Mouse (Mus musculus) neural tube, embryonic 12.5 days (tissue): ENCODE data around the gene Mcmbp. TPM values are rescaled to one million over a fixed set of nuclear protein-coding genes. Genes with fewer than 3 reads are reported as not detected.
"Not testable (repeated sequence)": the region's sequence is repeated elsewhere in the genome, so short reads cannot be mapped to it uniquely, and the experiment has no call there.

Experiments used
- ATAC-seq: fragments of 200-750 bp; cut with Nextera tagmentation; 2 replicates; pipeline ENCODE4 v1.8.0; 2017; ENCODE audit warnings: low read depth, mild to moderate bottlenecking, moderate TSS enrichment, moderate library complexity; ENCODE audit not compliant: low FRiP score
- H3K27ac ChIP-seq: fragments of 300-500 bp; sonication (generic); 2 replicates; pipeline ENCODE4 v1.5.1; 2016
- H3K27me3 ChIP-seq: fragments of 300-500 bp; sonication (generic); replicated peaks from 2 replicates; pipeline ENCODE4 v1.6.1; 2016; ENCODE audit warnings: mild to moderate bottlenecking
- H3K36me3 ChIP-seq: fragments of 300-500 bp; sonication (generic); 2 replicates; pipeline ENCODE4 v1.6.1; 2016; ENCODE audit warnings: mild to moderate bottlenecking
- H3K4me1 ChIP-seq: fragments of 300-500 bp; sonication (generic); 2 replicates; pipeline ENCODE4 v1.6.1; 2016
- H3K4me2 ChIP-seq: fragments of 300-500 bp; sonication (generic); replicated peaks from 2 replicates; pipeline ENCODE4 v1.6.1; 2016; ENCODE audit warnings: mild to moderate bottlenecking
- H3K4me3 ChIP-seq: fragments of 300-500 bp; sonication (generic); 2 replicates; pipeline ENCODE4 v1.5.1; 2016
- H3K9ac ChIP-seq: fragments of 300-500 bp; sonication (generic); 2 replicates; pipeline ENCODE4 v1.6.1; 2016; ENCODE audit warnings: mild to moderate bottlenecking
- H3K9me3 ChIP-seq: fragments of 300-500 bp; sonication (generic); 2 replicates; pipeline ENCODE4 v1.6.1; 2016; ENCODE audit warnings: mild to moderate bottlenecking
- WGBS: fragments of 180-500 bp; shearing (Covaris S2); methylation state at CpG from one replicate; pipeline ENCODE4 v1.1.7; 2016; 5-methylcytosine and 5-hydroxymethylcytosine counted together
- polyA plus RNA-seq: library from polyadenylated mRNA; unstranded; fragments of >200 nt; fragmentation: Nextera tagmentation; extraction: Ambion mirVana; gene quantifications from 2 replicates; pipeline ENCODE4 v1.2.1, GENCODE M21; 2016

Mcmbp gene
- polyA plus RNA-seq, 1 experiment from 2014 or later, result 61.8 TPM

DNA sequence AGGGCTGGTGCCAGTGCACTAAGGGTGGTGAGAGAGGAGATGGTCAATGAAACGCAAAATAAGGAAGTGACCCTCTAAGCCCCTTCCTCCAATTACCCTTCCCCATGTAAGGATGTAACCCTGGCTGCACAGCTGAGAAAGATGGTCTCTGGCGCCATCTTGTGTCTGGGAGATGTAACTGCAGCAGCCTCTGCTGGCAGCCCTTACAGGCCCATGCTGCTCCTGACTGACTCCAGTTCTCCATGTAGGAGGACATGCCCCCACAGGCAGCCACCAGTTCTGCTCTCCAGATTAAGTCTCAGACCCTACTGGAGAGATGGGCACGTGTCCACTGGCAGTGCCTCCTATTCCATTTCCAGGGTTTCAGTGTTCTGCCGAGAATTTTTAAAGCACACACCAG is 34.6 kb downstream of the Mcmbp start:
- no peaks in the 10 kb centered on the region for H3K4me1 ChIP-seq
- H3K9ac ChIP-seq, result no peak overlapping the region
- no peaks in the 10 kb centered on the region for H3K9me3 ChIP-seq
- H3K27me3 ChIP-seq, result no peaks in the 10 kb centered on the region
- 38% methylated on average over 4 of the region's 4 CpGs for WGBS
- no peak overlapping the region for H3K4me3 ChIP-seq
- no peak for ATAC-seq
- H3K4me2 ChIP-seq, result no peak overlapping the region
- peaks cover 92% of the 10 kb centered on the region for H3K36me3 ChIP-seq
- no peak overlapping the region for H3K27ac ChIP-seq

- not testable (repeated sequence) for H3K4me3 ChIP-seq, ATAC-seq, H3K4me1 ChIP-seq, H3K4me2 ChIP-seq, H3K9ac ChIP-seq, H3K27ac ChIP-seq, H3K27me3 ChIP-seq, H3K9me3 ChIP-seq
- 95% methylated on average over 6 of the region's 6 CpGs for WGBS
- peaks cover 71% of the 10 kb centered on the region for H3K36me3 ChIP-seq
These were observed 40.3 kb downstream of the Mcmbp start for GRCm38 (mm10) chr7:128699959-128700358.

DNA sequence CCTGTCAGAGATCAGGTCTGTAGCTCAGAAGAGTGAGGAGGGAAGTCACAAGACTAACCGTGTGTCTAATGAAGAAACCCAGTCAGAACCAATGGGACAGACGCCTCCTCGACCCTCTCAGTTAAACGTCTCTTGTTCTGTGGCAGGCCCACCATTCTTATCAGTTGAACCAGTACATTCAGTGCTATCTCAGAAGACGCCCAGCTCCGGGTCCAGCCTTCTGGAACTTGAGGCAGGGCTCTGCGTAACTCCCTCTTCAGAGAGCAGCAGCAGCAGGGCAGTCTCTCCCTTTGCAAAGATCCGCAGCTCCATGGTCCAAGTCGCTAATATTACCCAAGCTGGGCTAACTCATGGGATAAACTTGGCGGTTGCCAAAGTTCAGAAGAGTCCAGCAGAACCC is 45.4 kb downstream of the Mcmbp start:
- peaks cover 44% of the 10 kb centered on the region for H3K36me3 ChIP-seq
- WGBS, result 91% methylated on average over 10 of the region's 10 CpGs
- H3K4me2 ChIP-seq, result no peak overlapping the region
- no peaks in the 10 kb centered on the region for H3K9me3 ChIP-seq
- no peak overlapping the region for H3K4me3 ChIP-seq
- no peak for ATAC-seq
- no peak overlapping the region for H3K27ac ChIP-seq
- H3K9ac ChIP-seq, result no peak overlapping the region
- no peaks in the 10 kb centered on the region for H3K27me3 ChIP-seq
- H3K4me1 ChIP-seq, result 0 out of 2 replicates have a peak, but pooled peaks cover 8% of the 10 kb centered on the region

- Histone ChIP-seq H3K4me1 (0 out of 2 replicates have a peak, but pooled peaks cover 8% of the 10 kb centered on the region), H3K9me3 (peaks cover 8% of the 10 kb centered on the region; the same call in 1 of the 2 replicates), H3K27me3 (no peaks in the 10 kb centered on the region), H3K36me3 (peaks cover 40% of the 10 kb centered on the region), H3K4me2 (no peak overlapping the region), H3K9ac (no peak overlapping the region), H3K4me3 (no peak overlapping the region), H3K27ac (no peak overlapping the region)
- ATAC-seq, result no peak
- WGBS, result 92% methylated on average over 7 of the region's 7 CpGs
These were observed 48.1 kb downstream of the Mcmbp start for GRCm38 (mm10) chr7:128692163-128692562.

- H3K4me1 ChIP-seq, result 0 out of 2 replicates have a peak, but pooled peaks cover 8% of the 10 kb centered on the region
- no peaks in the 10 kb centered on the region for H3K27me3 ChIP-seq
- WGBS, result 33% methylated on average over 7 of the region's 7 CpGs
- peak overlapping the region; percentile 56 for H3K4me2 ChIP-seq
- H3K9me3 ChIP-seq, result peaks cover 8% of the 10 kb centered on the region; the same call in 1 of the 2 replicates
- H3K4me3 ChIP-seq, result peak overlapping the region; percentile 44; the same call in 1 of the 2 replicates
- H3K36me3 ChIP-seq, result peaks cover 36% of the 10 kb centered on the region
- peak overlapping the region; percentile 1; the same call in 1 of the 2 replicates for H3K9ac ChIP-seq
- H3K27ac ChIP-seq, result no peak overlapping the region
- ATAC-seq, result peak; percentile 70; the same call in 1 of the 2 replicates
These were observed 49.5 kb downstream of the Mcmbp start for GRCm38 (mm10) chr7:128690796-128691195.

- no peaks in the 10 kb centered on the region for H3K27me3 ChIP-seq
- peak overlapping the region; percentile 56 for H3K4me2 ChIP-seq
- H3K9ac ChIP-seq, result 0 out of 2 replicates have a peak overlapping the region, but pooled peaks have one; percentile 41
- H3K27ac ChIP-seq, result no peak overlapping the region
- H3K4me3 ChIP-seq, result peak overlapping the region; percentile 44
- 0 out of 2 replicates have a peak, but pooled peaks cover 8% of the 10 kb centered on the region for H3K4me1 ChIP-seq
- peak; percentile 71 for ATAC-seq
- peaks cover 8% of the 10 kb centered on the region; the same call in 1 of the 2 replicates for H3K9me3 ChIP-seq
- peaks cover 39% of the 10 kb centered on the region for H3K36me3 ChIP-seq
- 16% methylated on average over 7 of the region's 7 CpGs for WGBS
These were observed 50.2 kb downstream of the Mcmbp start for GRCm38 (mm10) chr7:128690070-128690469.

DNA sequence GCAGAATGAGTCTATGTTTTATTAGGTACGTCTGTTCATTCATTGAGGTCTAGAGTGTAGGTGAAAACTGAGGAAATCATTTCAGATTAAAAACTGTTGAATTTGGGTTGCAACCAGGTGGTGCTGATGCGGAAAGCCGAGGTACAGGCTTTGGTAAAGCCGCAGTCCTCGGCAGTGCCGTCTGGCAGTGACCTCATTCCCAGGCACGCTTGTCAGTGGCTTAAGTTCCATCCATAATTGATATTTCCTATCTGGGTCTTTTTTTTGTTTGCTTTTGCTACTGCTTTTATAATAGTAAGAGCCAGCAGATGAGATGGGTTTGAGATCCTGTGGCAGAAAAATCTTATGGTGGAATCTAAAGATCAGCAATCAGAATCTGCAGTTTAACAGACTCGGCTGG is 50.9 kb downstream of the Mcmbp start:
- 60% methylated on average over 8 of the region's 8 CpGs for whole genome bisulfite sequencing
- Histone ChIP-seq H3K4me1 (0 out of 2 replicates have a peak, but pooled peaks cover 8% of the 10 kb centered on the region), H3K4me2 (peak overlapping the region; percentile 56), H3K27ac (no peak overlapping the region), H3K9ac (peak overlapping the region; percentile 41; the same call in 1 of the 2 replicates), H3K36me3 (peaks cover 35% of the 10 kb centered on the region), H3K9me3 (peaks cover 8% of the 10 kb centered on the region; the same call in 1 of the 2 replicates), H3K27me3 (no peaks in the 10 kb centered on the region), H3K4me3 (peak overlapping the region; percentile 44)
- no peak for ATAC-seq

- H3K4me1 ChIP-seq, result 0 out of 2 replicates have a peak, but pooled peaks cover 8% of the 10 kb centered on the region
- H3K9ac ChIP-seq, result peak overlapping the region; percentile 59
- 58% methylated on average over 56 of the region's 56 CpGs for WGBS
- peak overlapping the region; percentile 44 for H3K4me3 ChIP-seq
- peak overlapping the region; percentile 56 for H3K4me2 ChIP-seq
- H3K27ac ChIP-seq, result peak overlapping the region; percentile 64; the same call in 1 of the 2 replicates
- H3K9me3 ChIP-seq, result peaks cover 8% of the 10 kb centered on the region; the same call in 1 of the 2 replicates
- H3K36me3 ChIP-seq, result peaks cover 34% of the 10 kb centered on the region
- ATAC-seq, result peak; percentile 81
- no peaks in the 10 kb centered on the region for H3K27me3 ChIP-seq
These were observed 52.3 kb downstream of the Mcmbp start for GRCm38 (mm10) chr7:128687821-128688564.

GRCm38 (mm10) chr7:128678546-128678945 is 61.7 kb downstream of the Mcmbp start:
- H3K27me3 ChIP-seq, result no peaks in the 10 kb centered on the region
- 55% methylated on average over 3 of the region's 3 CpGs for WGBS
- H3K36me3 ChIP-seq, result peaks cover 8% of the 10 kb centered on the region; the same call in 1 of the 2 replicates
- ATAC-seq, result no peak
- no peak overlapping the region for H3K4me3 ChIP-seq
- no peak overlapping the region for H3K4me2 ChIP-seq
- no peak overlapping the region for H3K27ac ChIP-seq
- no peak overlapping the region for H3K9ac ChIP-seq
- H3K4me1 ChIP-seq, result peaks cover under 1% of the 10 kb centered on the region; the same call in 1 of the 2 replicates
- no peaks in the 10 kb centered on the region for H3K9me3 ChIP-seq

DNA sequence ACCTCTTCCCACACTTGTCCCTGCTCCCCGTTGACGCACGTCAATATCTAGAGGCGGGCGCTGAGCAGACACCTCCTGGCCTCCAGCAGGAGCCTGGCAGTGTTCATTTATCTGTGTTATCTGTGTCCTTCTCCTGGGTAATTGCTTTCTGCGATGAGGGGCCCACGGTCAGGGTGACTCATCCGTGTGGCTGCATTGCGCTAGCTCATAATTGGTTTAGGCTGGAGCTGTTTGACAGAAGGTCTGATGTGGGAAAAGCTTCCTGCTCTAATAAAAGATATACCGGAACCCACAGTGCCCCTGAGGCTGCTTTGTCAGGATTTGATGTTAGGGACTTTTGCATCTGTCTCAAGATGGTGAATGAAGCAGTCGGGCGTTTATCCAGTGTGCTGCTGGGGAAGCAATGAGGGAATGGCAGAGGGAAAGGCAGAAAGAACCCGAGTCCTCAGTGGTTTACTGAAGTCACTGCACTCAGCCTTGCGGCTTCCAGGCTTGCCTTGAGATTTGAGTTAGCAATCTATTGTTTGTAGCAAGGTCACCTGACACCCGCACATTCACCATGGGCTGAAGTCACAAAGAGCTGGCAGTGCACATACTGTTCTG is 67.8 kb downstream of the Mcmbp start:
- 10% methylated on average over 15 of the region's 15 CpGs for WGBS
- H3K4me3 ChIP-seq, result no peak overlapping the region
- peak; percentile 81 for ATAC-seq

DNA sequence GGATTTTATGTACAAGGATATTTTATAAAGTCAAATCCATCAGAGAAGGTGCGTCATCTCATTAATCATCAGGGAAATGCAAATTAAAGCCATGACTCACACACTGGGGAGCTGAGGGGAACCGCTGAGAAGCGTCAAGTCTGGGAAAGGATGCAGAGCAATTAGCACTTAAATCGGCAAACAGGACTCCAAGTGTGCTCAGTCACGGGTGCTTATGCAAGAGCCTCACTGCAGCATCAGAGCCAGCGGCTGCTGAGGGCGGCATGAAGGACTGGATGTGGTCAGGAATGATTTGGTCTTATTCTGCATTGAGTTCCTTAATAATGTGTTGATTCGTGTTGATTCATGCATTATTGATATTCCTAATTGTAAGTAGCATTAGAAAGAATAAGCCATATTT is 68.3 kb downstream of the Mcmbp start:
- no peaks in the 10 kb centered on the region for H3K27me3 ChIP-seq
- 0 out of 2 replicates have a peak, but pooled peaks cover 3% of the 10 kb centered on the region for H3K36me3 ChIP-seq
- H3K4me1 ChIP-seq, result peaks cover 16% of the 10 kb centered on the region
- peak overlapping the region; percentile 48 for H3K4me2 ChIP-seq
- H3K9ac ChIP-seq, result peak overlapping the region; percentile 33; the same call in 1 of the 2 replicates
- H3K27ac ChIP-seq, result peak overlapping the region; percentile 51
- peak; percentile 78 for ATAC-seq
- no peak overlapping the region for H3K4me3 ChIP-seq
- no peaks in the 10 kb centered on the region for H3K9me3 ChIP-seq
- WGBS, result 7% methylated on average over 8 of the region's 8 CpGs

More for the DNA sequence above, 67.8 kb downstream of the Mcmbp start:
- H3K9me3 ChIP-seq, result no peaks in the 10 kb centered on the region
- H3K36me3 ChIP-seq, result 0 out of 2 replicates have a peak, but pooled peaks cover 3% of the 10 kb centered on the region
- H3K4me2 ChIP-seq, result peak overlapping the region; percentile 48
- peak overlapping the region; percentile 33; the same call in 1 of the 2 replicates for H3K9ac ChIP-seq
- H3K27me3 ChIP-seq, result no peaks in the 10 kb centered on the region
- peak overlapping the region; percentile 51 for H3K27ac ChIP-seq
- H3K4me1 ChIP-seq, result peaks cover 16% of the 10 kb centered on the region

GRCm38 (mm10) chr7:128668831-128669230 is 71.5 kb downstream of the Mcmbp start:
- H3K4me3 ChIP-seq, result no peak overlapping the region
- H3K36me3 ChIP-seq, result no peaks in the 10 kb centered on the region
- no peak overlapping the region for H3K4me2 ChIP-seq
- peaks cover 16% of the 10 kb centered on the region for H3K4me1 ChIP-seq
- no peak for ATAC-seq
- H3K27me3 ChIP-seq, result no peaks in the 10 kb centered on the region
- no peak overlapping the region for H3K27ac ChIP-seq
- no peak overlapping the region for H3K9ac ChIP-seq
- 33% methylated on average over 2 of the region's 2 CpGs for WGBS
- no peaks in the 10 kb centered on the region for H3K9me3 ChIP-seq
